Mouse (Mus musculus) limb, embryonic 13.5 days (tissue): ENCODE measurements at regions not wholly inside any gene's neighbourhood (a gene's known extent, or its start where the extent isn't known, plus 50 kb on each side); places are given as distances from the start of the nearest gene placed in this dataset.

Experiments
- ATAC-seq: fragments of 200-750 bp; cut with Nextera tagmentation; 2 replicates; pipeline ENCODE4 v1.8.0; 2017; ENCODE audit warnings: low read depth, moderate number of reproducible peaks, moderate TSS enrichment; ENCODE audit not compliant: low FRiP score
- H3K27ac ChIP-seq: fragments of 300-500 bp; sonication (generic); 2 replicates; pipeline ENCODE4 v1.5.1; 2015; ENCODE audit warnings: inconsistent platforms, mild to moderate bottlenecking, moderate library complexity
- H3K27me3 ChIP-seq: fragments of 300-500 bp; sonication (generic); 2 replicates; pipeline ENCODE4 v1.6.1; 2015; ENCODE audit warnings: mild to moderate bottlenecking, inconsistent platforms
- H3K36me3 ChIP-seq: fragments of 300-500 bp; sonication (generic); 2 replicates; pipeline ENCODE4 v1.6.1; 2015; ENCODE audit warnings: inconsistent platforms, mild to moderate bottlenecking, moderate library complexity
- H3K4me1 ChIP-seq: fragments of 300-500 bp; sonication (generic); 2 replicates; pipeline ENCODE4 v1.6.1; 2015; ENCODE audit warnings: inconsistent platforms
- H3K4me2 ChIP-seq: fragments of 300-500 bp; sonication (generic); replicated peaks from 2 replicates; pipeline ENCODE4 v1.6.1; 2015; ENCODE audit warnings: inconsistent platforms, mild to moderate bottlenecking, moderate library complexity
- H3K4me3 ChIP-seq: fragments of 300-500 bp; sonication (generic); 2 replicates; pipeline ENCODE4 v1.5.1; 2015; ENCODE audit warnings: moderate library complexity, mild to moderate bottlenecking, inconsistent platforms
- H3K9ac ChIP-seq: fragments of 300-500 bp; sonication (generic); 2 replicates; pipeline ENCODE4 v1.6.1; 2015; ENCODE audit warnings: mild to moderate bottlenecking, inconsistent platforms
- H3K9me3 ChIP-seq: fragments of 300-500 bp; sonication (generic); 2 replicates; pipeline ENCODE4 v1.6.1; 2016; ENCODE audit warnings: inconsistent platforms
- WGBS: fragments of 180-500 bp; shearing (Covaris S2); methylation state at CpG from one replicate; pipeline ENCODE4 v1.1.7; 2015; 5-methylcytosine and 5-hydroxymethylcytosine counted together

- Histone ChIP-seq H3K4me1 (0 out of 2 replicates have a peak, but pooled peaks cover 9% of the 10 kb centered on the region), H3K9ac (no peak overlapping the region), H3K27ac (no peak overlapping the region), H3K4me3 (no peak overlapping the region), H3K4me2 (no peak overlapping the region), H3K27me3 (no peaks in the 10 kb centered on the region), H3K9me3 (no peaks in the 10 kb centered on the region), H3K36me3 (no peaks in the 10 kb centered on the region)
- no peak for ATAC-seq
- 30% methylated on average over 2 of the region's 2 CpGs for WGBS
Observed at GRCm38 (mm10) chr5:43439191-43439590, 76.1 kb upstream of the C1qtnf7 start.

- no peak for ATAC-seq
- H3K27ac ChIP-seq = no peak overlapping the region
- no peaks in the 10 kb centered on the region for H3K9me3 ChIP-seq
Observed at GRCm38 (mm10) chr5:43441306-43441705, 74.0 kb upstream of the C1qtnf7 start.

GRCm38 (mm10) chr5:43444582-43445214 is 70.6 kb upstream of the C1qtnf7 start:
- Histone ChIP-seq H3K4me1 (0 out of 2 replicates have a peak, but pooled peaks cover 3% of the 10 kb centered on the region), H3K27me3 (no peaks in the 10 kb centered on the region), H3K27ac (no peak overlapping the region), H3K4me2 (no peak overlapping the region), H3K4me3 (no peak overlapping the region), H3K9me3 (no peaks in the 10 kb centered on the region), H3K36me3 (no peaks in the 10 kb centered on the region), H3K9ac (no peak overlapping the region)
- no peak for ATAC-seq
- 45% methylated on average over 3 of the region's 3 CpGs for whole genome bisulfite sequencing

More at GRCm38 (mm10) chr5:43441306-43441705, 74.0 kb upstream of the C1qtnf7 start:
- H3K9ac ChIP-seq = no peak overlapping the region
- WGBS = 72% methylated on average over 3 of the region's 3 CpGs
- no peak overlapping the region for H3K4me2 ChIP-seq
- 0 out of 2 replicates have a peak, but pooled peaks cover 9% of the 10 kb centered on the region for H3K4me1 ChIP-seq
- no peak overlapping the region for H3K4me3 ChIP-seq
- no peaks in the 10 kb centered on the region for H3K27me3 ChIP-seq
- no peaks in the 10 kb centered on the region for H3K36me3 ChIP-seq

- H3K27ac ChIP-seq = no peak overlapping the region
- H3K4me2 ChIP-seq = no peak overlapping the region
- H3K9ac ChIP-seq = no peak overlapping the region
- H3K36me3 ChIP-seq = no peaks in the 10 kb centered on the region
- H3K4me3 ChIP-seq = no peak overlapping the region
- H3K27me3 ChIP-seq = no peaks in the 10 kb centered on the region
- no peaks in the 10 kb centered on the region for H3K4me1 ChIP-seq
- ATAC-seq = no peak
- H3K9me3 ChIP-seq = no peaks in the 10 kb centered on the region
Observed at GRCm38 (mm10) chr5:43445620-43446019, 69.7 kb upstream of the C1qtnf7 start.

- Histone ChIP-seq H3K4me1 (no peaks in the 10 kb centered on the region), H3K27me3 (no peaks in the 10 kb centered on the region)
Observed at GRCm38 (mm10) chr5:43446295-43446694, 69.0 kb upstream of the C1qtnf7 start.

GRCm38 (mm10) chr5:43456018-43456417 is 59.3 kb upstream of the C1qtnf7 start:
- Histone ChIP-seq H3K9me3 (no peaks in the 10 kb centered on the region), H3K4me1 (peaks cover 4% of the 10 kb centered on the region; the same call in 1 of the 2 replicates)

More at GRCm38 (mm10) chr5:43446295-43446694, 69.0 kb upstream of the C1qtnf7 start:
- Histone ChIP-seq H3K36me3 (no peaks in the 10 kb centered on the region), H3K4me3 (no peak overlapping the region), H3K9me3 (no peaks in the 10 kb centered on the region), H3K27ac (no peak overlapping the region), H3K9ac (no peak overlapping the region), H3K4me2 (no peak overlapping the region)
- ATAC-seq = no peak

GRCm38 (mm10) chr5:43457725-43458124 is 57.6 kb upstream of the C1qtnf7 start:
- H3K4me2 ChIP-seq = no peak overlapping the region
- WGBS = 60% methylated on average over 7 of the region's 7 CpGs
- no peak overlapping the region for H3K9ac ChIP-seq
- ATAC-seq = no peak
- peaks cover 10% of the 10 kb centered on the region; the same call in 1 of the 2 replicates for H3K4me1 ChIP-seq
- no peaks in the 10 kb centered on the region for H3K36me3 ChIP-seq
- no peaks in the 10 kb centered on the region for H3K27me3 ChIP-seq
- no peak overlapping the region for H3K4me3 ChIP-seq
- H3K27ac ChIP-seq = no peak overlapping the region
- H3K9me3 ChIP-seq = no peaks in the 10 kb centered on the region

More at GRCm38 (mm10) chr5:43456018-43456417, 59.3 kb upstream of the C1qtnf7 start:
- Histone ChIP-seq H3K36me3 (no peaks in the 10 kb centered on the region), H3K27me3 (no peaks in the 10 kb centered on the region), H3K27ac (no peak overlapping the region), H3K4me2 (no peak overlapping the region), H3K9ac (no peak overlapping the region), H3K4me3 (no peak overlapping the region)
- ATAC-seq = no peak
- WGBS = 28% methylated on average over 3 of the region's 3 CpGs

GRCm38 (mm10) chr5:43461987-43462715 is 53.2 kb upstream of the C1qtnf7 start:
- 0 out of 2 replicates have a peak, but pooled peaks cover 6% of the 10 kb centered on the region for H3K4me1 ChIP-seq
- H3K4me2 ChIP-seq = no peak overlapping the region
- no peaks in the 10 kb centered on the region for H3K36me3 ChIP-seq
- no peaks in the 10 kb centered on the region for H3K9me3 ChIP-seq
- H3K27ac ChIP-seq = no peak overlapping the region
- H3K4me3 ChIP-seq = no peak overlapping the region
- WGBS = 76% methylated on average over 1 of the region's 1 CpGs
- H3K27me3 ChIP-seq = no peaks in the 10 kb centered on the region
- no peak overlapping the region for H3K9ac ChIP-seq
- no peak for ATAC-seq
